Mouse (Mus musculus) lung, adult 2 months (tissue): ENCODE measurements around the gene C5ar2. TPM values are rescaled to one million over a fixed set of nuclear protein-coding genes. Genes with fewer than 3 reads are reported as not detected.
A peak's percentile ranks its signal among the peaks of the same experiment; 100 is the strongest.

Experiments
- DNase-seq: peaks from one replicate; pipeline ENCODE4 v3.0.0; 2022
- H3K4me1 ChIP-seq: fragments of 200-500 bp; 2 replicates; pipeline ENCODE4 v1.6.1; 2011; ENCODE audit warnings: low read length; ENCODE audit not compliant: control insufficient read depth, insufficient read depth
- H3K4me3 ChIP-seq: fragments of 200-500 bp; replicated peaks from 2 replicates; pipeline ENCODE3; 2011; ENCODE audit warnings: low read depth, mild to moderate bottlenecking, control low read depth, low read length; ENCODE audit errors: extremely low read depth
- CTCF ChIP-seq: fragments of 200-500 bp; IDR thresholded peaks from 2 replicates; pipeline ENCODE4 v1.5.1; 2011; ENCODE audit warnings: mild to moderate bottlenecking, low read length, control low read depth; ENCODE audit not compliant: insufficient read depth
- POLR2A ChIP-seq: fragments of 200-500 bp; IDR thresholded peaks from 2 replicates; pipeline ENCODE4 v1.6.1; 2011; ENCODE audit warnings: low read depth, mild to moderate bottlenecking, control low read depth, low read length, borderline replicate concordance; ENCODE audit errors: extremely low read depth
- WGBS: fragments of 180-500 bp; shearing (Covaris S2); methylation state at CpG from one replicate; pipeline ENCODE4 v1.1.7; 2018; 5-methylcytosine and 5-hydroxymethylcytosine counted together
- polyA plus RNA-seq: library from polyadenylated mRNA; depleted of rRNA; stranded (reverse); fragments of >200 nt; gene quantifications from 2 replicates; pipeline ENCODE4 v1.2.3, GENCODE M21; 2012; rRNA removed

The C5ar2 gene
- polyA plus RNA-seq, 1 experiment, result 3.2 TPM

- no peaks in the 10 kb centered on the region for H3K4me1 ChIP-seq
- H3K4me3 ChIP-seq, result no peak overlapping the region
- WGBS, result 68% methylated on average over 9 of the region's 9 CpGs
- no peak for DNase-seq
- TF ChIP-seq CTCF, result no peak
- TF ChIP-seq POLR2A, result no peak
Measured at GRCm38 (mm10) chr7:16204791-16205190, 39.2 kb downstream of the C5ar2 start.

GRCm38 (mm10) chr7:16203505-16203903 lies 40.5 kb downstream of the C5ar2 start:
- Histone ChIP-seq H3K4me3 (no peak overlapping the region), H3K4me1 (no peaks in the 10 kb centered on the region)
- WGBS, result 87% methylated on average over 13 of the region's 13 CpGs
- DNase-seq, result no peak
- TF ChIP-seq POLR2A (no peak), CTCF (no peak)

GRCm38 (mm10) chr7:16202756-16203504 lies 41.0 kb downstream of the C5ar2 start:
- 82% methylated on average over 15 of the region's 15 CpGs for WGBS
- H3K4me1 ChIP-seq, result no peaks in the 10 kb centered on the region
- DNase-seq, result no peak
- TF ChIP-seq CTCF (no peak), POLR2A (no peak)
- H3K4me3 ChIP-seq, result no peak overlapping the region

- no peak for DNase-seq
- Histone ChIP-seq H3K4me1 (no peaks in the 10 kb centered on the region), H3K4me3 (no peak overlapping the region)
- TF ChIP-seq POLR2A (no peak), CTCF (no peak)
- 65% methylated on average over 6 of the region's 6 CpGs for WGBS
Measured at GRCm38 (mm10) chr7:16201136-16201535, 42.8 kb downstream of the C5ar2 start.

GRCm38 (mm10) chr7:16198540-16198939 lies 45.4 kb downstream of the C5ar2 start:
- no peaks in the 10 kb centered on the region for H3K4me1 ChIP-seq

GRCm38 (mm10) chr7:16197166-16197565 lies 46.8 kb downstream of the C5ar2 start:
- no peak for DNase-seq
- WGBS, result 64% methylated on average over 5 of the region's 5 CpGs
- H3K4me3 ChIP-seq, result no peak overlapping the region
- H3K4me1 ChIP-seq, result no peaks in the 10 kb centered on the region
- TF ChIP-seq CTCF (no peak), POLR2A (no peak)

More at GRCm38 (mm10) chr7:16198540-16198939, 45.4 kb downstream of the C5ar2 start:
- no peak for DNase-seq
- WGBS, result 82% methylated on average over 11 of the region's 11 CpGs
- H3K4me3 ChIP-seq, result no peak overlapping the region
- TF ChIP-seq POLR2A, result no peak
- TF ChIP-seq CTCF, result no peak

- 71% methylated on average over 6 of the region's 6 CpGs for WGBS
- DNase-seq, result no peak
- no peak overlapping the region for H3K4me3 ChIP-seq
- H3K4me1 ChIP-seq, result no peaks in the 10 kb centered on the region
- no peak for TF ChIP-seq CTCF
- TF ChIP-seq POLR2A, result no peak
Measured at GRCm38 (mm10) chr7:16196616-16197015, 47.3 kb downstream of the C5ar2 start.

GRCm38 (mm10) chr7:16193702-16194101 lies 50.3 kb downstream of the C5ar2 start:
- Histone ChIP-seq H3K4me3 (no peak overlapping the region), H3K4me1 (no peaks in the 10 kb centered on the region)
- no peak for DNase-seq
- WGBS, result 34% methylated on average over 3 of the region's 3 CpGs
- TF ChIP-seq POLR2A (no peak), CTCF (no peak)

- peak; percentile 75 for DNase-seq
- 12% methylated on average over 5 of the region's 5 CpGs for WGBS
- no peaks in the 10 kb centered on the region for H3K4me1 ChIP-seq
- no peak overlapping the region for H3K4me3 ChIP-seq
- TF ChIP-seq POLR2A, result no peak
- TF ChIP-seq CTCF, result peak; percentile 75
Measured at GRCm38 (mm10) chr7:16192315-16192714, 51.6 kb downstream of the C5ar2 start.

GRCm38 (mm10) chr7:16187494-16187893 lies 56.5 kb downstream of the C5ar2 start:
- no peak overlapping the region for H3K4me3 ChIP-seq
- no peaks in the 10 kb centered on the region for H3K4me1 ChIP-seq
- TF ChIP-seq POLR2A (no peak), CTCF (no peak)
- DNase-seq, result no peak
- WGBS, result 77% methylated on average over 8 of the region's 8 CpGs

Other genes with a start within 250 kb of the C5ar2 start
- 19.0 and 21.2 TPM in 2 replicates for gene Bicra, start 196.2 kb downstream of the C5ar2 start, polyA plus RNA-seq
- gene Zfp541, start 182.3 kb downstream of the C5ar2 start, polyA plus RNA-seq, result 0.02 and 0.04 TPM in 2 replicates
- gene Napa, start 145.7 kb downstream of the C5ar2 start, polyA plus RNA-seq, result 144 and 157 TPM in 2 replicates
- gene Kptn, start 124.3 kb downstream of the C5ar2 start, polyA plus RNA-seq, result 25.5 and 28.3 TPM in 2 replicates
- gene Slc8a2, start 114.3 kb downstream of the C5ar2 start, polyA plus RNA-seq, result 0.85 TPM in 2 replicates
- gene Meis3, start 69.1 kb downstream of the C5ar2 start, polyA plus RNA-seq, result 19.4 and 23.4 TPM in 2 replicates
- gene Dhx34, start 22.1 kb downstream of the C5ar2 start, polyA plus RNA-seq, result 28.4 and 39.4 TPM in 2 replicates
- 36.1 and 39.2 TPM in 2 replicates for gene C5ar1, start 15.4 kb upstream of the C5ar2 start, polyA plus RNA-seq
- 54.0 and 76.4 TPM in 2 replicates for gene Inafm1, start 29.5 kb upstream of the C5ar2 start, polyA plus RNA-seq
- gene Ccdc9, start 42.6 kb upstream of the C5ar2 start, polyA plus RNA-seq, result 31.2 and 47.3 TPM in 2 replicates
- 31.8 and 48.2 TPM in 2 replicates for gene Bbc3, start 64.2 kb upstream of the C5ar2 start, polyA plus RNA-seq
- 20.7 and 31.0 TPM in 2 replicates for gene Sae1, start 143.7 kb upstream of the C5ar2 start, polyA plus RNA-seq
- 44.9 and 45.9 TPM in 2 replicates for gene Zc3h4, start 156.8 kb upstream of the C5ar2 start, polyA plus RNA-seq
- 129 and 205 TPM in 2 replicates for gene Tmem160, start 208.6 kb upstream of the C5ar2 start, polyA plus RNA-seq
- not detected in 2 replicates for gene Npas1, start 233.6 kb upstream of the C5ar2 start, polyA plus RNA-seq